Mouse (Mus musculus) olfactory bulb, adult 2 months (tissue): Measurements from ENCODE around the gene Zfp131. TPM values are rescaled to one million over a fixed set of nuclear protein-coding genes. Genes with fewer than 3 reads are reported as not detected.
"Not testable (repeated sequence)": the region's sequence is repeated elsewhere in the genome, so short reads cannot be mapped to it uniquely, and the experiment has no call there.

ENCODE experiments used
- H3K27ac ChIP-seq: fragments of 200-500 bp; 2 replicates; pipeline ENCODE4 v1.5.1; 2012; ENCODE audit warnings: low read depth, low read length; ENCODE audit not compliant: insufficient read depth
- H3K4me1 ChIP-seq: fragments of 200-500 bp; 2 replicates; pipeline ENCODE4 v1.6.1; 2012; ENCODE audit warnings: low read length; ENCODE audit not compliant: control insufficient read depth, insufficient read depth
- H3K4me3 ChIP-seq: fragments of 200-500 bp; 2 replicates; pipeline ENCODE4 v1.5.1; 2012; ENCODE audit warnings: mild to moderate bottlenecking, low read depth, low read length, moderate library complexity; ENCODE audit not compliant: insufficient read depth
- CTCF ChIP-seq: fragments of 200-500 bp; IDR thresholded peaks from 2 replicates; pipeline ENCODE4 v1.5.1; 2012; ENCODE audit warnings: low read depth, mild to moderate bottlenecking, low read length, moderate library complexity; ENCODE audit not compliant: insufficient read depth
- POLR2A ChIP-seq: fragments of 200-500 bp; IDR thresholded peaks from 2 replicates; pipeline ENCODE4 v1.6.1; 2012; ENCODE audit warnings: mild to moderate bottlenecking, low read depth, low read length, moderate library complexity; ENCODE audit not compliant: insufficient read depth
- WGBS: fragments of 180-500 bp; shearing (Covaris S2); methylation state at CpG from one replicate; pipeline ENCODE4 v1.1.7; 2018; 5-methylcytosine and 5-hydroxymethylcytosine counted together
- polyA plus RNA-seq: library from polyadenylated mRNA; stranded (reverse); fragments of >200 nt; gene quantifications from 2 replicates; pipeline ENCODE4 v1.2.4, GENCODE M21; 2012; ENCODE audit warnings: low replicate concordance; ENCODE audit not compliant: missing spikeins, insufficient read depth, insufficient read length

Zfp131 gene
- polyA plus RNA-seq: not detected in 2 replicates

DNA sequence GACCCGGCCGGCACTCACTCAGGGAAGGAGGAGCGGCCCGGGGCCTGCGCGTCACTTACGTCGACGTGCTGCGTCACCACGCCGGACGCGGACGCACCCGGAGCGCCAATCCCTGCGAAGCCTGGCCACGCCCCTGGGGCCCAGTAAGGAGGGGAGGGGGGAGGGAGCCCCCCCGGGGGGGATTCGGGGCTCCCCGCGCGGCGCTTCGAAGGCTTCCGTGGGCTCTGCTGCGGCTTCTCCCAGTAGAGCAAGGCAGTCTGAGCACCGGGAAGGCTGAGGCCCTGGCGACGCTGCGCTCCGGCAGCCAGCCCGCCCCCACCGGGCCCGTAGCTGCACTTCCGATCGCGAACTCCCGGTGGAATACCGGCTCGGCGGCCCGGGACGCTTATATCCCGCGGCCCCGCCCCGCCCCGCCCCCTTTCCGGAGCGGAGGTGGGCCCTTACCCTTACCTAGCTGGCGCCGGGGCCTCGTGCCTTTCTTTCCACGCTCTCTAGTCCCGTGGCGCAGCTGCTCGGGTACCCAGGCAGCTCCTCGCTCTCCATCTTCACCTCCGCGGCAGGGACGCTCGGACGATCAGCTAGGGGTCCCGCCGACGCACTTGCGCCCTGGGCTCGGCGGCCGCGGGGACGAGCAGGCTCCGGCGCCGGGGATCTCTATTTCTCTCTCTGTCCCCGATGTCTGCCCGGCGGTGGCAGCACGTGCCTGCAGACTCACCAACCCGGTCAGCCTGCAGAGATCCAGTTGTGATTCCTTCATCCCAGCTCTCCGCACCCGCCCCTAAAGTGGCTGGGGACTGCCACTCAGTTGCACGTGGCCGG, at the start of gene Zfp131:
Gene Zfp131, minus strand, starts transcription at position 129 of the 819 bp plus-strand sequence.
- peak within 1 kb of the TSS; percentile 94 for H3K27ac ChIP-seq
- H3K4me1 ChIP-seq: peaks cover 6% of the 10 kb centered on the region
- under 1% methylated on average over 85 of the region's 86 CpGs for WGBS
- TF ChIP-seq CTCF: 0 out of 2 replicates have a peak, but pooled peaks have one; percentile 10
- peak; percentile 58; the same call in 1 of the 2 replicates for TF ChIP-seq POLR2A
- peak within 1 kb of the TSS; percentile 99 for H3K4me3 ChIP-seq

GRCm38 (mm10) chr13:119839982-119840381, 49.3 kb upstream of the Zfp131 start:
- WGBS: 17% methylated on average over 6 of the region's 6 CpGs
- H3K4me1 ChIP-seq, H3K27ac ChIP-seq, H3K4me3 ChIP-seq: not testable (repeated sequence)

DNA sequence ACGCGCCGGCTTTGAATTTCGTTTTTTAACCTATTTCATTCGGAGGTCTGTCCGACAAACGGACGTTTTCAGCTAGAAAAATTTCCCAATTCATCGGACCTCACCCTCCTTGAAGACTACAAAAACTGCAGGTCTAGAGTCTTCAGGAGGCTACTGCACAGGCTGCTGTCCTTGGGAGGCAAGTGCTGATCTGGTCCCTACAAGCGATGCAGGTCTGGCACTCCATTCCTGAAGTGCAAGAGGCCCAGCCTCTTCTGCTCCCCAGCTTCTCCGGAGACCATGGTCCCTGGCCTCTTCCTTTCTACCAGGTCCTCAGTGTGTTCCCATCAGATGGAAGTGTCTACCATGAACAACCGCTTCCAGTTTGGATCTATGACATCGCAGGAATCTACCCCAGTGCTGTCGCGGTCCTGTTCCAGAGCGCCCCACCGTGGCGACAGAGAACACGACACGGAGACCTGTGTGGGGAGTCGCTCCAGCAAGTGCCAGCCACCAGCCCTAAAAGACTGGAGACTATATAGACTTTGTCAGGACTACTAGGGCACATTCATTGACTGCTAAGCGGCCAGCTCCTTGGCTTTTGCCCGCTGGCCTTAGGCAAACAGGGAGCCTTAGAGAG, 47.1 kb upstream of the Zfp131 start:
- not testable (repeated sequence) for H3K4me3 ChIP-seq, H3K27ac ChIP-seq, H3K4me1 ChIP-seq
- WGBS: 16% methylated on average over 14 of the region's 23 CpGs

DNA sequence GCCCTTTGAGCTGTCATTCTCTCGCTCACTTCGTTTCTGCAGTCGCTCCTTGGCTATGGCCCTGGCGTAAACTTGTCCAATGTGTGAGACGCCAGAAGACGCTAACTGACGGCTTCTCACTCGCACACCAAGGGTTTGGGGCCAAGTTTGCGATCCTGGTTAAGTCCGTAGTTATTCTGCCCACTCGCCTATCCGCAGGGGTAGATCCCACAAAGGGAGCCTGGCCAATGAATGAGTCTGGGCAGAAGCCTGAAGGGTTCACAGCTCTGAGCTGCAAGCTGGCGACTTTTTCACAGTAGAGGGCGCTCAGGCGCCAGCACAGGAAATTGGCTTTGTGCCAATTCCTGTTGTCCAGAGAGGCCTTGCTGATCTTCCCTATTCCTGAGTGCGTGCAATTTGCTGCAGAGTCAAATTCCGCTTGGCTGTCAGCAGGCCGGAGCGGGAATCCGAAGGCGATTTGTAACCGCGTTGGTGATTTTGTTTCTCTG, 45.7 kb upstream of the Zfp131 start:
- peak overlapping the region; percentile 22; the same call in 1 of the 2 replicates for H3K4me3 ChIP-seq

GRCm38 (mm10) chr13:119835320-119836056, 44.8 kb upstream of the Zfp131 start, which contains the start of gene D13Ertd608e:
Gene D13Ertd608e (plus strand): TSS chr13:119836006.
- not testable (repeated sequence) for H3K4me1 ChIP-seq, H3K27ac ChIP-seq
- peak within 1 kb of the TSS; percentile 22; the same call in 1 of the 2 replicates for H3K4me3 ChIP-seq
- WGBS: 13% methylated on average over 18 of the region's 25 CpGs

More for the DNA sequence above, 45.7 kb upstream of the Zfp131 start:
- WGBS: 10% methylated on average over 23 of the region's 23 CpGs
- H3K4me1 ChIP-seq, H3K27ac ChIP-seq: not testable (repeated sequence)

DNA sequence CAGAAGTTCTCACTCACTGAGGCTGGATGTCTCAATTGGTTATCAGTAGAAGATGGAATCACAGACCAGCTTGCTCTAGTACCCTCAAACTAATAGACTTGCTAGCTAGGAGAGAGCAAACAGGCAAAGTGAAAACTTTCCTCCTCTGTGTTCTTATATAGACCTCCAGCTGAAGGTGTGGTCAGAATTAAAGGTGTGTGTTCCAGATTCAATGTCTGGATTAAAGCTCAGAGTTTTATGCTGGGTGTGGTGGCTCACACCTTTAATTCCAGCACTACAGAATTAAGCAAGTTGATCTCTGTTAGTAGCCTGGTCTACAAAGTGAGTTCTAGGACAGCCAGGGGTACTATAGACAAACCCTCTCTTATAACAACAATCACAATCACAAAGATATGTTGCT, 39.4 kb upstream of the Zfp131 start, which contains the start of gene AF067063:
Gene AF067063, minus strand, starts transcription at position 101 of the 400 bp plus-strand sequence.
- H3K4me3 ChIP-seq, H3K27ac ChIP-seq, H3K4me1 ChIP-seq: not testable (repeated sequence)

DNA sequence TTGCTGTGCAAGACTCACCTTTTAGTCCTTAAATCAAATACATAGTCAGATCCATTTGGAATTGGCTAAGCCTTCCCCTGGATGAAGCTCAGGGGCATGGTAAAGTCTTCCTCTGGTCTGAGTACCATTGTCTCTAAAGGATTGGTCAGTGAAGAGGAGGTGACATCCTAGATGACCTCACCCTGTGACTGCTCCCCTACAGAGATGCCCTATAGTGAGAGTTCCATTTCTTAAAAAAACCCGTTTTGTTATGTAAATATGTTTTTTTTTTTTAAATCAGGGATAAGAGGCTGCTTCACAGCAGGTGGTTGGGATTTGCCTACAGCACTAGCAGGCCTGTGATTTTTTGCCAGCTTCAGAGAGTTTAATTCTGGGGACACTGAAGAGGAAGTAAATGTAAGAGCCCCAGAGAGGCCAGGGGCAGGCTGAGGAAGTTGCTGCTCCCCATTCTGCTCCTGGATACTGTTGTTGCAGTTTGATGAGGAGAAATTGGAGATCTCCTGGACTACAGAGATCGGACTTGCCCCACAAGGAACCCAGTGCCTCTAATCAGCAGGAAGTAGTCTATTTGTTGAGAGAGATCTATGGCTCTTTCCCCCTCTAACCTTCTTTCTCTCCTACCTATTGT, 27.0 kb upstream of the Zfp131 start:
- TF ChIP-seq POLR2A (no peak), CTCF (no peak)
- no peaks in the 10 kb centered on the region for H3K4me1 ChIP-seq

DNA sequence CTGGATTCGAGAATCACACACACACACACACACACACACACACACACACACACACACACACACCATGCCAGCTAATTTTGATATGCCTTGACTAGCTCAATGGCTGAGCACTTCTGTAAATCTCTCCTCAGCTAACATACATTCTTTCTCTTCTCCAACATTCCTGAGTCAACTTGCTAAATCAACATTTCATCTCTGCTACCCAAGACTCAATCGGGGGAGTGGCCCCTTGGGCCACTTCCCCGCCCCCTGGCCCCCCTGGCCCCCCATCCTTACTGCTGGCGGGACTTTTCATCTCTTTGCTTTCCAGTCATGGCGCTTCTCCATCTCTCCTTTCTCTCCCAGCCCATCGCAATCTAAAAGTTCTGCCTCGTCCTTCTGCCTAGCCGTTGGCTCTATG, 26.1 kb upstream of the Zfp131 start:
- TF ChIP-seq CTCF (no peak), POLR2A (no peak)
- no peak overlapping the region for H3K4me3 ChIP-seq
- WGBS: 64% methylated on average over 8 of the region's 8 CpGs
- H3K4me1 ChIP-seq: no peaks in the 10 kb centered on the region
- H3K27ac ChIP-seq: no peak overlapping the region

More for the DNA sequence above, 27.0 kb upstream of the Zfp131 start:
- H3K27ac ChIP-seq: no peak overlapping the region
- 41% methylated on average over 2 of the region's 2 CpGs for WGBS
- H3K4me3 ChIP-seq: no peak overlapping the region

- H3K27ac ChIP-seq: no peak overlapping the region
- no peak overlapping the region for H3K4me3 ChIP-seq
- H3K4me1 ChIP-seq: no peaks in the 10 kb centered on the region
- WGBS: 76% methylated on average over 9 of the region's 9 CpGs
- no peak for TF ChIP-seq POLR2A
- TF ChIP-seq CTCF: no peak
Measured at GRCm38 (mm10) chr13:119810031-119810430, 19.3 kb upstream of the Zfp131 start.
